Mouse (Mus musculus) embryonic facial prominence, embryonic 13.5 days (tissue): ENCODE measurements around the gene Gm10401. TPM values are rescaled to one million over a fixed set of nuclear protein-coding genes. Genes with fewer than 3 reads are reported as not detected.
"Not testable (repeated sequence)": the region's sequence is repeated elsewhere in the genome, so short reads cannot be mapped to it uniquely, and the experiment has no call there.

Experiments
- ATAC-seq: fragments of 200-750 bp; cut with Nextera tagmentation; 2 replicates; pipeline ENCODE4 v1.8.0; 2017; ENCODE audit warnings: low read depth; ENCODE audit not compliant: insufficient number of reproducible peaks, insufficient read depth, low FRiP score, low TSS enrichment
- H3K27ac ChIP-seq: fragments of 300-500 bp; sonication (generic); 2 replicates; pipeline ENCODE4 v1.5.1; 2015; ENCODE audit warnings: moderate library complexity, mild to moderate bottlenecking, inconsistent platforms
- H3K27me3 ChIP-seq: fragments of 300-500 bp; sonication (generic); 2 replicates; pipeline ENCODE4 v1.6.1; 2015; ENCODE audit warnings: mild to moderate bottlenecking, inconsistent platforms
- H3K36me3 ChIP-seq: fragments of 300-500 bp; sonication (generic); 2 replicates; pipeline ENCODE4 v1.6.1; 2015; ENCODE audit warnings: mild to moderate bottlenecking, inconsistent platforms
- H3K4me1 ChIP-seq: fragments of 300-500 bp; sonication (generic); 2 replicates; pipeline ENCODE4 v1.6.1; 2015; ENCODE audit warnings: inconsistent platforms
- H3K4me2 ChIP-seq: fragments of 300-500 bp; sonication (generic); 2 replicates; pipeline ENCODE4 v1.6.1; 2015; ENCODE audit warnings: moderate library complexity, mild to moderate bottlenecking, inconsistent platforms
- H3K4me3 ChIP-seq: fragments of 300-500 bp; sonication (generic); 2 replicates; pipeline ENCODE4 v1.5.1; 2015; ENCODE audit warnings: mild to moderate bottlenecking, inconsistent platforms
- H3K9ac ChIP-seq: fragments of 300-500 bp; sonication (generic); 2 replicates; pipeline ENCODE4 v1.6.1; 2015; ENCODE audit warnings: mild to moderate bottlenecking, inconsistent platforms
- H3K9me3 ChIP-seq: fragments of 300-500 bp; sonication (generic); 2 replicates; pipeline ENCODE4 v1.6.1; 2016; ENCODE audit warnings: inconsistent platforms
- WGBS: fragments of 180-500 bp; shearing (Covaris S2); methylation state at CpG from one replicate; pipeline ENCODE4 v1.1.7; 2015; ENCODE audit warnings: mixed read lengths; 5-methylcytosine and 5-hydroxymethylcytosine counted together
- polyA plus RNA-seq: library from polyadenylated mRNA; unstranded; fragments of >200 nt; fragmentation: Nextera tagmentation; extraction: Ambion mirVana; gene quantifications from 2 replicates; pipeline ENCODE4 v1.2.1, GENCODE M21; 2015

Gm10401 gene
- polyA plus RNA-seq, 1 experiment from 2014 or later: 44.5 TPM

GRCm38 (mm10) chr5:115085675-115086074, 12.4 kb downstream of the Gm10401 start:
- Histone ChIP-seq H3K27me3 (no peaks in the 10 kb centered on the region), H3K4me1 (no peaks in the 10 kb centered on the region), H3K9me3 (no peaks in the 10 kb centered on the region), H3K27ac (no peak overlapping the region), H3K4me3 (no peak overlapping the region), H3K4me2 (no peak overlapping the region), H3K9ac (no peak overlapping the region), H3K36me3 (peaks cover 82% of the 10 kb centered on the region)
- WGBS: 87% methylated on average over 2 of the region's 2 CpGs
- no peak for ATAC-seq

GRCm38 (mm10) chr5:115083492-115083891, 14.6 kb downstream of the Gm10401 start:
- peaks cover 61% of the 10 kb centered on the region for H3K36me3 ChIP-seq
- 81% methylated on average over 6 of the region's 6 CpGs for WGBS
- no peak overlapping the region for H3K4me2 ChIP-seq
- no peak overlapping the region for H3K27ac ChIP-seq
- H3K9ac ChIP-seq: no peak overlapping the region
- no peaks in the 10 kb centered on the region for H3K27me3 ChIP-seq
- no peaks in the 10 kb centered on the region for H3K4me1 ChIP-seq
- H3K9me3 ChIP-seq: no peaks in the 10 kb centered on the region
- no peak overlapping the region for H3K4me3 ChIP-seq
- ATAC-seq: no peak

GRCm38 (mm10) chr5:115081636-115082035, 16.5 kb downstream of the Gm10401 start:
- WGBS: 84% methylated on average over 5 of the region's 5 CpGs
- H3K36me3 ChIP-seq: peaks cover 48% of the 10 kb centered on the region

GRCm38 (mm10) chr5:115076144-115076901, 21.8 kb downstream of the Gm10401 start:
- Histone ChIP-seq H3K4me1 (peaks cover 6% of the 10 kb centered on the region; the same call in 1 of the 2 replicates), H3K27ac (no peak overlapping the region), H3K9ac (no peak overlapping the region), H3K36me3 (peaks cover 28% of the 10 kb centered on the region; the same call in 1 of the 2 replicates), H3K4me3 (no peak overlapping the region), H3K27me3 (no peaks in the 10 kb centered on the region), H3K9me3 (no peaks in the 10 kb centered on the region), H3K4me2 (no peak overlapping the region)
- WGBS: 51% methylated on average over 5 of the region's 5 CpGs
- no peak for ATAC-seq

More at GRCm38 (mm10) chr5:115081636-115082035, 16.5 kb downstream of the Gm10401 start:
- no peak overlapping the region for H3K4me2 ChIP-seq
- no peak overlapping the region for H3K4me3 ChIP-seq
- ATAC-seq: no peak
- no peak overlapping the region for H3K27ac ChIP-seq
- no peaks in the 10 kb centered on the region for H3K27me3 ChIP-seq
- H3K4me1 ChIP-seq: no peaks in the 10 kb centered on the region
- no peak overlapping the region for H3K9ac ChIP-seq
- H3K9me3 ChIP-seq: no peaks in the 10 kb centered on the region

- Histone ChIP-seq H3K9me3 (no peaks in the 10 kb centered on the region), H3K27me3 (no peaks in the 10 kb centered on the region), H3K9ac (no peak overlapping the region), H3K27ac (no peak overlapping the region), H3K4me1 (peaks cover 6% of the 10 kb centered on the region; the same call in 1 of the 2 replicates), H3K4me2 (no peak overlapping the region), H3K4me3 (no peak overlapping the region), H3K36me3 (peaks cover 22% of the 10 kb centered on the region; the same call in 1 of the 2 replicates)
- no peak for ATAC-seq
- WGBS: 80% methylated on average over 4 of the region's 4 CpGs
These were observed 23.3 kb downstream of the Gm10401 start for GRCm38 (mm10) chr5:115074749-115075148.

GRCm38 (mm10) chr5:115073306-115073705, 24.8 kb downstream of the Gm10401 start:
- ATAC-seq, H3K9ac ChIP-seq, H3K4me2 ChIP-seq, H3K27ac ChIP-seq, H3K27me3 ChIP-seq, H3K9me3 ChIP-seq, H3K4me1 ChIP-seq, H3K4me3 ChIP-seq: not testable (repeated sequence)
- WGBS: 93% methylated on average over 8 of the region's 8 CpGs
- peaks cover 22% of the 10 kb centered on the region; the same call in 1 of the 2 replicates for H3K36me3 ChIP-seq

GRCm38 (mm10) chr5:115072143-115072542, 26.0 kb downstream of the Gm10401 start:
- Histone ChIP-seq H3K9ac (no peak overlapping the region), H3K36me3 (peaks cover 23% of the 10 kb centered on the region; the same call in 1 of the 2 replicates), H3K27ac (peak overlapping the region; percentile 77; the same call in 1 of the 2 replicates), H3K27me3 (no peaks in the 10 kb centered on the region), H3K4me1 (peaks cover 6% of the 10 kb centered on the region; the same call in 1 of the 2 replicates), H3K9me3 (no peaks in the 10 kb centered on the region), H3K4me3 (no peak overlapping the region), H3K4me2 (no peak overlapping the region)
- 0 out of 2 replicates have a peak, but pooled peaks have one; percentile 66 for ATAC-seq
- whole genome bisulfite sequencing: 84% methylated on average over 7 of the region's 7 CpGs

GRCm38 (mm10) chr5:115071096-115071901, 26.8 kb downstream of the Gm10401 start:
- 81% methylated on average over 11 of the region's 11 CpGs for WGBS
- Histone ChIP-seq H3K27ac (peak overlapping the region; percentile 77; the same call in 1 of the 2 replicates), H3K4me1 (peaks cover 6% of the 10 kb centered on the region; the same call in 1 of the 2 replicates), H3K9ac (no peak overlapping the region), H3K9me3 (no peaks in the 10 kb centered on the region), H3K36me3 (peaks cover 22% of the 10 kb centered on the region; the same call in 1 of the 2 replicates), H3K4me2 (peak overlapping the region; percentile 18; the same call in 1 of the 2 replicates), H3K4me3 (no peak overlapping the region), H3K27me3 (no peaks in the 10 kb centered on the region)
- peak; percentile 34; the same call in 1 of the 2 replicates for ATAC-seq

GRCm38 (mm10) chr5:115070457-115070856, 27.6 kb downstream of the Gm10401 start:
- 98% methylated on average over 2 of the region's 2 CpGs for WGBS
- H3K27me3 ChIP-seq: no peaks in the 10 kb centered on the region

GRCm38 (mm10) chr5:115069611-115070010, 28.5 kb downstream of the Gm10401 start:
- WGBS: 87% methylated on average over 3 of the region's 3 CpGs
- Histone ChIP-seq H3K9ac (no peak overlapping the region), H3K4me3 (no peak overlapping the region), H3K36me3 (peaks cover 7% of the 10 kb centered on the region; the same call in 1 of the 2 replicates), H3K9me3 (no peaks in the 10 kb centered on the region), H3K4me1 (peaks cover 6% of the 10 kb centered on the region; the same call in 1 of the 2 replicates), H3K27me3 (no peaks in the 10 kb centered on the region), H3K27ac (no peak overlapping the region), H3K4me2 (no peak overlapping the region)
- no peak for ATAC-seq

More at GRCm38 (mm10) chr5:115070457-115070856, 27.6 kb downstream of the Gm10401 start:
- H3K9ac ChIP-seq: no peak overlapping the region
- H3K4me2 ChIP-seq: no peak overlapping the region
- H3K4me3 ChIP-seq: no peak overlapping the region
- H3K27ac ChIP-seq: no peak overlapping the region
- no peak for ATAC-seq
- H3K4me1 ChIP-seq: peaks cover 6% of the 10 kb centered on the region; the same call in 1 of the 2 replicates
- H3K36me3 ChIP-seq: peaks cover 15% of the 10 kb centered on the region; the same call in 1 of the 2 replicates
- no peaks in the 10 kb centered on the region for H3K9me3 ChIP-seq

- Histone ChIP-seq H3K27me3 (no peaks in the 10 kb centered on the region), H3K27ac (no peak overlapping the region), H3K4me2 (no peak overlapping the region), H3K9me3 (no peaks in the 10 kb centered on the region), H3K4me3 (no peak overlapping the region), H3K9ac (no peak overlapping the region), H3K4me1 (peaks cover 6% of the 10 kb centered on the region; the same call in 1 of the 2 replicates), H3K36me3 (peaks cover 5% of the 10 kb centered on the region; the same call in 1 of the 2 replicates)
- WGBS: 93% methylated on average over 11 of the region's 11 CpGs
- no peak for ATAC-seq
These were observed 29.2 kb downstream of the Gm10401 start for GRCm38 (mm10) chr5:115068671-115069421.
